8 mouse cellular contexts compared by ENCODE assay signal in the genomic region with DNA sequence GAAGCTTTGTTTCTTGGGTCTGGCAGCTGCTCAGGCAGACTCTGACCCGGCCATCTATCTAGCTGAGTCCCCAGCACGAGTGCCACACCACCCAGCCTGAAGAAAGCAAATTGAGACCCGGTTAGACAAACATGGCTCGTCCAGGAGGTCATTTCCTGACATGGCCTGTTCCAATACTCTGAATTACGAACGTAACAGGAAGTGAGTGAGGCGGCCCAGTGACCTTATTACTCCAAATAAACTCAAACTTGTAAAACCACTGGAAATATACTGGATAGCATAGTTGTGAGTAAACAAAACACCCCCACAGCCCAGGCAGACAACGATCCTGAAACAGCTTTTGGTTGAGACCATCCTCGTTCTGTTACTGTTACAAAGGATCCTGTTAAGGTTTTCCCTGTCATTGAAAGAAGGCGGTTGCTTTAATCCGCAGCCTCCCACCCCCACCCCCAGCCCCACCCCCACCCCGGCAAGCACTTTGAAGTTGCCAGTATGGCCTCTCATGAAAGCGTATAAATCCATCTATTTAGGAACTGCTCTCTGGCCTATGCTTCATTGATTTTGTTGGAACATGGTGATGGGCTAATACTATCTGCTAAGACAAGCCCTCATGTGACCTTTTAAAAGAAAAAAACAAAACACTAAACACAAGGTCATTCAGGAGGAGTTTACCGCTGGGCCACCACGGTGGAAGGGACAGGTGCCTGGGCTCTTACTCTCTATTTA. TPM values are rescaled to one million over a fixed set of nuclear protein-coding genes. Genes with fewer than 3 reads are reported as not detected.
A peak's percentile ranks its signal among the peaks of the same experiment; 100 is the strongest.
DNase-seq lines count a peak whose midpoint lies in the region; ATAC-seq and TF ChIP-seq lines count a peak whose summit lies in the region.

No protein-coding gene starts in this region.

- peak overlapping the region; percentile 45 for H3K4me2 ChIP-seq in intestine, postnatal 0 days (replicated peaks; ENCODE audit: low read depth)
- H3K4me2 ChIP-seq in liver, postnatal 0 days (ENCODE audit: low read depth, low read length), result peak overlapping the region; percentile 34; the same call in 1 of the 2 replicates
- H3K4me2 ChIP-seq in stomach, embryonic 16.5 days (ENCODE audit: low read depth, low read length), result peak overlapping the region; percentile 1

- TF ChIP-seq CTCF in intestine, postnatal 0 days (IDR thresholded peaks at IDR 0.05; ENCODE audit: low read depth), result no peak
- no peak for TF ChIP-seq CTCF in liver, postnatal 0 days (IDR thresholded peaks at IDR 0.05; ENCODE audit: low read depth)

- peak overlapping the region; percentile 11; the same call in 1 of the 2 replicates for H3K9ac ChIP-seq in intestine, postnatal 0 days (ENCODE audit: low read depth, low read length)
- peak overlapping the region; percentile 28; the same call in 1 of the 2 replicates for H3K9ac ChIP-seq in liver, postnatal 0 days (replicated peaks)
- H3K9ac ChIP-seq in stomach, embryonic 16.5 days (ENCODE audit: low read length), result 0 out of 2 replicates have a peak overlapping the region, but pooled peaks have one; percentile 1

- H3K9me3 ChIP-seq in intestine, postnatal 0 days (ENCODE audit: control insufficient read depth), result no peaks in the 10 kb centered on the region
- H3K9me3 ChIP-seq in liver, postnatal 0 days (ENCODE audit: low read length), result no peaks in the 10 kb centered on the region
- peaks cover 9% of the 10 kb centered on the region for H3K9me3 ChIP-seq in stomach, embryonic 16.5 days (replicated peaks; ENCODE audit: control insufficient read depth, low read length)

- peak; percentile 52 to 84 for DNase-seq in adrenal gland, adult (ENCODE audit: inconsistent age in 2 of 2, low spot score in 1 of 2)
- DNase-seq in adrenal gland, adult 18-20 months (ENCODE audit: low spot score in 2 of 2), result no peak
- DNase-seq in heart, adult 18-20 months, result peak; percentile 66 to 69
- DNase-seq in liver, postnatal 0 days, result peak; percentile 52
- no peak for DNase-seq in frontal cortex, postnatal 25 days (ENCODE audit: low spot score in 2 of 2)

- H3K27me3 ChIP-seq in intestine, postnatal 0 days (replicated peaks; ENCODE audit: control insufficient read depth, insufficient read depth, low read length), result no peaks in the 10 kb centered on the region
- H3K27me3 ChIP-seq in liver, postnatal 0 days (ENCODE audit: insufficient read depth, low read length), result no peaks in the 10 kb centered on the region
- H3K27me3 ChIP-seq in stomach, embryonic 16.5 days (ENCODE audit: control insufficient read depth, insufficient read depth, low read length), result no peaks in the 10 kb centered on the region

- H3K4me3 ChIP-seq in intestine, postnatal 0 days (ENCODE audit: low read depth, low read length), result 0 out of 2 replicates have a peak overlapping the region, but pooled peaks have one; percentile 3
- no peak overlapping the region for H3K4me3 ChIP-seq in liver, postnatal 0 days (ENCODE audit: low read depth, low read length)
- H3K4me3 ChIP-seq in stomach, embryonic 16.5 days (replicated peaks; ENCODE audit: low read length), result no peak overlapping the region

- ATAC-seq in intestine, postnatal 0 days, result peak; percentile 70
- peak; percentile 89 for ATAC-seq in liver, postnatal 0 days
- ATAC-seq in stomach, embryonic 16.5 days (ENCODE audit: insufficient read depth, low FRiP score), result peak; percentile 68; the same call in 1 of the 2 replicates
- ATAC-seq in CD4-positive, CD25-positive, alpha-beta regulatory T cell, adult 4 months, result no peak

- peak overlapping the region; percentile 67 for H3K27ac ChIP-seq in intestine, postnatal 0 days (ENCODE audit: low read depth, low read length)
- H3K27ac ChIP-seq in liver, postnatal 0 days (ENCODE audit: low read depth), result peak overlapping the region; percentile 96
- peak overlapping the region; percentile 80 for H3K27ac ChIP-seq in stomach, embryonic 16.5 days (ENCODE audit: low read length)

- peaks cover 10% of the 10 kb centered on the region for H3K36me3 ChIP-seq in intestine, postnatal 0 days (ENCODE audit: control insufficient read depth, insufficient read depth)
- no peaks in the 10 kb centered on the region for H3K36me3 ChIP-seq in liver, postnatal 0 days (replicated peaks; ENCODE audit: insufficient read depth, low read length)
- H3K36me3 ChIP-seq in stomach, embryonic 16.5 days (ENCODE audit: control insufficient read depth, insufficient read depth, low read length), result peaks cover 15% of the 10 kb centered on the region; the same call in 1 of the 2 replicates

- H3K4me1 ChIP-seq in intestine, postnatal 0 days (replicated peaks; ENCODE audit: control insufficient read depth, insufficient read depth, low read length), result no peaks in the 10 kb centered on the region
- peaks cover 16% of the 10 kb centered on the region for H3K4me1 ChIP-seq in liver, postnatal 0 days (ENCODE audit: insufficient read depth)
- H3K4me1 ChIP-seq in stomach, embryonic 16.5 days (ENCODE audit: control insufficient read depth, insufficient read depth, low read length), result peaks cover 23% of the 10 kb centered on the region

- peak; percentile 11; the same call in 1 of the 2 replicates for TF ChIP-seq EP300 in liver, postnatal 0 days (IDR thresholded peaks at IDR 0.05; ENCODE audit: low read depth)

- 13% methylated on average over 15 of the region's 15 CpGs for WGBS in intestine, postnatal 0 days
- 27% methylated on average over 15 of the region's 15 CpGs for WGBS in liver, postnatal 0 days (ENCODE audit: insufficient replicate concordance)
- 11% methylated on average over 15 of the region's 15 CpGs for WGBS in stomach, embryonic 16.5 days

RNA-seq across cellular contexts. Expression of a gene that starts 17.0 kb away (rescaled TPM):
- 10 to 100 TPM; 11.0 to 12.7 TPM for total RNA-seq in adrenal gland, adult 18-20 months (2021)
- total RNA-seq in heart, adult 18-20 months (2021), result 10 to 100 TPM; 12.8 to 13.2 TPM
- 53.3 and 56.3 TPM in 2 replicates for polyA plus RNA-seq in intestine, postnatal 0 days (2015; fragmentation: Nextera tagmentation; extraction: Ambion mirVana)
- polyA plus RNA-seq in liver, postnatal 0 days (2015; fragmentation: Nextera tagmentation; extraction: Ambion mirVana), result 26.6 and 33.4 TPM in 2 replicates
- polyA plus RNA-seq in stomach, embryonic 16.5 days (2015; fragmentation: Nextera tagmentation; extraction: Ambion mirVana), result 140 and 149 TPM in 2 replicates
- under 1 TPM; 0.15 to 0.92 TPM for polyA plus RNA-seq in CD4-positive, CD25-positive, alpha-beta regulatory T cell, adult 4 months (2017; shearing (Covaris generic))

Comparison
In these comparisons a context has a peak if more than half of its experiments do, and no peak if none do; other contexts are left out.
1. DNase-seq: peak in adrenal gland, adult (2 of 2), heart, adult 18-20 months (2 of 2) and liver, postnatal 0 days (single experiment); none in adrenal gland, adult 18-20 months (0 of 2) and frontal cortex, postnatal 25 days (0 of 2).
2. RNA of a gene that starts 17.0 kb away (polyA plus RNA-seq): 140 to 149 TPM in stomach, embryonic 16.5 days, 53.3 to 56.3 TPM in intestine, postnatal 0 days and 26.6 to 33.4 TPM in liver, postnatal 0 days; 0.15 to 0.92 TPM in CD4-positive, CD25-positive, alpha-beta regulatory T cell, adult 4 months; every median in the first group is over 10 times any median in the second.
3. Peak in every context shown above with its lines, with median percentiles within 50 percentile points of each other: H3K27ac ChIP-seq, H3K4me2 ChIP-seq and H3K9ac ChIP-seq.